28 mouse cellular contexts compared by ENCODE assay signal in genomic region chr11:85613586-85613985, GRCm38 (mm10).
DNase-seq lines count a peak whose midpoint lies in the region; ATAC-seq lines count a peak whose summit lies in the region.
"Had no signal": no experiment of that assay in that cellular context is flagged by ENCODE, and none has a peak within 500 bp of the region (broad histone marks: within the 10 kb centered on the region; RNA-seq: fewer than 3 reads in every experiment).

No protein-coding gene starts in this region.

- H3K4me2 ChIP-seq in heart, embryonic 16.5 days (ENCODE audit: low read depth, low read length): no peak overlapping the region
- H3K4me2 ChIP-seq in kidney, embryonic 14.5 days (replicated peaks; ENCODE audit: low read depth, low read length): no peak overlapping the region
- H3K4me2 ChIP-seq in lung, embryonic 16.5 days (ENCODE audit: low read depth, low read length): no peak overlapping the region
- H3K4me2 ChIP-seq: embryonic facial prominence, embryonic 12.5 days; heart, embryonic 13.5 days; hindbrain, embryonic 12.5 days; intestine, embryonic 15.5 days; limb, embryonic 12.5 days; liver, embryonic 11.5 days; midbrain, embryonic 13.5 days had no signal

- no peaks in the 10 kb centered on the region for H3K27me3 ChIP-seq in heart, embryonic 16.5 days (ENCODE audit: control insufficient read depth, insufficient read depth, low read length)
- H3K27me3 ChIP-seq in kidney, embryonic 14.5 days (ENCODE audit: control insufficient read depth, insufficient read depth, low read length): no peaks in the 10 kb centered on the region
- H3K27me3 ChIP-seq in lung, embryonic 16.5 days (ENCODE audit: control insufficient read depth, insufficient read depth, low read depth, low read length): no peaks in the 10 kb centered on the region
- H3K27me3 ChIP-seq: CH12.LX; embryonic facial prominence, embryonic 12.5 days; hindbrain, embryonic 12.5 days; intestine, embryonic 15.5 days; midbrain, embryonic 13.5 days had no signal

- H3K4me3 ChIP-seq in heart, embryonic 16.5 days (ENCODE audit: low read length): no peak overlapping the region
- H3K4me3 ChIP-seq in kidney, embryonic 14.5 days (ENCODE audit: low read length): no peak overlapping the region
- H3K4me3 ChIP-seq in lung, embryonic 16.5 days (ENCODE audit: low read length): no peak overlapping the region
- H3K4me3 ChIP-seq: embryonic facial prominence, embryonic 12.5 days; heart, adult 2 months; heart, embryonic 13.5 days; hindbrain, embryonic 12.5 days; intestine, embryonic 15.5 days; layer of hippocampus, adult 2 months; left cerebral cortex, adult 2 months; limb, embryonic 12.5 days; megakaryocyte, embryonic 14.5 days; midbrain, embryonic 13.5 days had no signal

- no peak for ATAC-seq in heart, embryonic 16.5 days (replicated peaks; ENCODE audit: extremely low read depth, insufficient read depth, low FRiP score)
- ATAC-seq in kidney, embryonic 14.5 days (ENCODE audit: low FRiP score, low TSS enrichment): no peak
- no peak for ATAC-seq in lung, embryonic 16.5 days (ENCODE audit: low read depth)
- ATAC-seq: activated CD4-positive, CD25-positive, alpha-beta regulatory T cell, adult 4 months; forebrain, embryonic 14.5 days; hindbrain, postnatal 0 days; intestine, embryonic 15.5 days; midbrain, embryonic 13.5 days had no signal

- H3K9me3 ChIP-seq in heart, embryonic 16.5 days (replicated peaks; ENCODE audit: control insufficient read depth, low read length): no peaks in the 10 kb centered on the region
- no peaks in the 10 kb centered on the region for H3K9me3 ChIP-seq in kidney, embryonic 14.5 days (ENCODE audit: control insufficient read depth, low read length)
- no peaks in the 10 kb centered on the region for H3K9me3 ChIP-seq in lung, embryonic 16.5 days (ENCODE audit: control insufficient read depth, low read length)
- H3K9me3 ChIP-seq: embryonic facial prominence, embryonic 12.5 days; heart, embryonic 13.5 days; hindbrain, embryonic 12.5 days; intestine, embryonic 15.5 days; limb, embryonic 12.5 days; megakaryocyte, embryonic 14.5 days; midbrain, embryonic 13.5 days had no signal

- H3K27ac ChIP-seq in heart, embryonic 16.5 days (ENCODE audit: low read length): peak overlapping the region; percentile 46
- H3K27ac ChIP-seq in kidney, embryonic 14.5 days (ENCODE audit: low read depth, low read length): 0 out of 2 replicates have a peak overlapping the region, but pooled peaks have one; percentile 5
- H3K27ac ChIP-seq in lung, embryonic 16.5 days (ENCODE audit: low read length): peak overlapping the region; percentile 65
- H3K27ac ChIP-seq: heart, embryonic 13.5 days; hindbrain, embryonic 12.5 days; hindbrain, postnatal 0 days; intestine, embryonic 15.5 days; layer of hippocampus, adult 2 months; left cerebral cortex, adult 2 months; limb, embryonic 12.5 days; midbrain, embryonic 13.5 days had no signal

- H3K4me1 ChIP-seq in heart, embryonic 16.5 days (ENCODE audit: control insufficient read depth, insufficient read depth, low read length): peaks cover 23% of the 10 kb centered on the region
- peaks cover 25% of the 10 kb centered on the region for H3K4me1 ChIP-seq in kidney, embryonic 14.5 days (ENCODE audit: control insufficient read depth, insufficient read depth, low read length)
- peaks cover 34% of the 10 kb centered on the region for H3K4me1 ChIP-seq in lung, embryonic 16.5 days (replicated peaks; ENCODE audit: control insufficient read depth, insufficient read depth, low read length)
- H3K4me1 ChIP-seq: hindbrain, embryonic 12.5 days; midbrain, embryonic 13.5 days had no signal

- H3K36me3 ChIP-seq in heart, embryonic 16.5 days (ENCODE audit: control insufficient read depth, insufficient read depth): no peaks in the 10 kb centered on the region
- H3K36me3 ChIP-seq in kidney, embryonic 14.5 days (ENCODE audit: control insufficient read depth, insufficient read depth, low read length): no peaks in the 10 kb centered on the region
- H3K36me3 ChIP-seq in lung, embryonic 16.5 days (ENCODE audit: control insufficient read depth, insufficient read depth, low read length): no peaks in the 10 kb centered on the region
- H3K36me3 ChIP-seq: embryonic facial prominence, embryonic 12.5 days; heart, embryonic 13.5 days; hindbrain, embryonic 12.5 days; intestine, embryonic 15.5 days; limb, embryonic 12.5 days; midbrain, embryonic 13.5 days had no signal

- H3K9ac ChIP-seq in heart, embryonic 16.5 days (ENCODE audit: low read length): no peak overlapping the region
- no peak overlapping the region for H3K9ac ChIP-seq in kidney, embryonic 14.5 days (ENCODE audit: low read depth, low read length)
- no peak overlapping the region for H3K9ac ChIP-seq in lung, embryonic 16.5 days (ENCODE audit: low read length)
- H3K9ac ChIP-seq: embryonic facial prominence, embryonic 12.5 days; heart, embryonic 13.5 days; hindbrain, embryonic 12.5 days; intestine, embryonic 15.5 days; limb, embryonic 12.5 days; midbrain, embryonic 13.5 days had no signal

- peak; percentile 54 to 80 for DNase-seq in adrenal gland, adult (ENCODE audit: inconsistent age in 2 of 2, low spot score in 1 of 2)
- DNase-seq in adrenal gland, postnatal 10 days: no peak
- DNase-seq in heart, adult 9 months (ENCODE audit: low spot score in 2 of 2): no peak
- no peak for DNase-seq in kidney, adult 11 months
- no peak for DNase-seq in lung, postnatal 36 days
- DNase-seq: cerebellum, adult 11 months; cerebellum, adult 9-10 months; cerebellum, postnatal 36 days; gastrocnemius, postnatal 25 days; heart, adult 2 months; lung, postnatal 4 days had no signal

- 43% methylated on average over 3 of the region's 3 CpGs for WGBS in heart, embryonic 16.5 days
- 43% methylated on average over 3 of the region's 3 CpGs for WGBS in kidney, embryonic 14.5 days
- 36% methylated on average over 3 of the region's 3 CpGs for WGBS in lung, embryonic 16.5 days

Comparison
In these comparisons a context has a peak if more than half of its experiments do, and no peak if none do; other contexts are left out.
1. DNase-seq: peak in adrenal gland, adult (2 of 2); none in adrenal gland, postnatal 10 days (single experiment), heart, adult 9 months (0 of 2), kidney, adult 11 months (single experiment) and lung, postnatal 36 days (single experiment).
2. H3K27ac ChIP-seq: peak in every context shown above with its lines; median percentile 65 in lung, embryonic 16.5 days; 46 in heart, embryonic 16.5 days; 5 in kidney, embryonic 14.5 days.